Mouse (Mus musculus) skeletal muscle tissue, adult 2 months (tissue): ENCODE results near the gene 2210407C18Rik.

Experiments used
- DNase-seq: peaks from one replicate; pipeline ENCODE4 v3.0.0-alpha.2; 2012; ENCODE audit warnings: low read depth, low spot score

The 2210407C18Rik gene

GRCm38 (mm10) chr11:58615975-58616374, at the start of gene 2210407C18Rik:
TSS of gene 2210407C18Rik (minus strand) at chr11:58616075.
- no peak for DNase-seq

- DNase-seq, result no peak
Observed at GRCm38 (mm10) chr11:58658596-58658995, 42.7 kb upstream of the 2210407C18Rik start, which contains the start of gene Olfr322. TSS of gene Olfr322 (plus strand) at chr11:58658782.

GRCm38 (mm10) chr11:58655151-58655550, 39.3 kb upstream of the 2210407C18Rik start:
- no peak for DNase-seq

GRCm38 (mm10) chr11:58643350-58643749, 27.5 kb upstream of the 2210407C18Rik start:
- no peak for DNase-seq

GRCm38 (mm10) chr11:58641638-58642358, 25.9 kb upstream of the 2210407C18Rik start:
- DNase-seq, result no peak

GRCm38 (mm10) chr11:58641057-58641456, 25.2 kb upstream of the 2210407C18Rik start:
- no peak for DNase-seq

- DNase-seq, result no peak
Observed at GRCm38 (mm10) chr11:58640272-58640867, 24.5 kb upstream of the 2210407C18Rik start, which contains the start of gene Trim58. TSS of gene Trim58 (plus strand) at chr11:58640465.

- DNase-seq, result peak; percentile 48
Observed at GRCm38 (mm10) chr11:58638176-58638701, 22.4 kb upstream of the 2210407C18Rik start.

- DNase-seq, result peak; percentile 30
Observed at GRCm38 (mm10) chr11:58636376-58636977, 20.6 kb upstream of the 2210407C18Rik start.

- no peak for DNase-seq
Observed at GRCm38 (mm10) chr11:58634878-58635277, 19.0 kb upstream of the 2210407C18Rik start.

- no peak for DNase-seq
Observed at GRCm38 (mm10) chr11:58630401-58630800, 14.5 kb upstream of the 2210407C18Rik start, which contains the start of gene Olfr323. TSS of gene Olfr323 (minus strand) at chr11:58630501.

- DNase-seq, result no peak
Observed at GRCm38 (mm10) chr11:58626146-58626545, 10.3 kb upstream of the 2210407C18Rik start.

GRCm38 (mm10) chr11:58618793-58619192, 2.9 kb upstream of the 2210407C18Rik start:
- DNase-seq, result no peak

GRCm38 (mm10) chr11:58618369-58618768, 2.5 kb upstream of the 2210407C18Rik start:
- no peak for DNase-seq

- DNase-seq, result no peak
Observed at GRCm38 (mm10) chr11:58614526-58614925, 1.3 kb downstream of the 2210407C18Rik start.

- no peak for DNase-seq
Observed at GRCm38 (mm10) chr11:58613359-58613758, 2.5 kb downstream of the 2210407C18Rik start.

GRCm38 (mm10) chr11:58607030-58607429, 8.8 kb downstream of the 2210407C18Rik start:
- DNase-seq, result no peak

- DNase-seq, result no peak
Observed at GRCm38 (mm10) chr11:58606177-58606919, 9.5 kb downstream of the 2210407C18Rik start.

GRCm38 (mm10) chr11:58605228-58605627, 10.6 kb downstream of the 2210407C18Rik start:
- no peak for DNase-seq

GRCm38 (mm10) chr11:58604688-58605087, 11.2 kb downstream of the 2210407C18Rik start:
- no peak for DNase-seq

GRCm38 (mm10) chr11:58602800-58603560, 12.9 kb downstream of the 2210407C18Rik start:
- no peak for DNase-seq
